Mouse (Mus musculus) embryo, embryonic 9.5 days (tissue): ENCODE results near the gene Gdf11.

Experiments used
- DNase-seq: peaks from one replicate; pipeline ENCODE4 v3.0.0-alpha.2; 2017; ENCODE audit errors: extremely low spot score

The Gdf11 gene

GRCm38 (mm10) chr10:128892246-128892645, 728 bp upstream of the Gdf11 start:
- no peak for DNase-seq

GRCm38 (mm10) chr10:128890383-128891295, 879 bp downstream of the Gdf11 start:
- DNase-seq, result peak; percentile 48

DNA sequence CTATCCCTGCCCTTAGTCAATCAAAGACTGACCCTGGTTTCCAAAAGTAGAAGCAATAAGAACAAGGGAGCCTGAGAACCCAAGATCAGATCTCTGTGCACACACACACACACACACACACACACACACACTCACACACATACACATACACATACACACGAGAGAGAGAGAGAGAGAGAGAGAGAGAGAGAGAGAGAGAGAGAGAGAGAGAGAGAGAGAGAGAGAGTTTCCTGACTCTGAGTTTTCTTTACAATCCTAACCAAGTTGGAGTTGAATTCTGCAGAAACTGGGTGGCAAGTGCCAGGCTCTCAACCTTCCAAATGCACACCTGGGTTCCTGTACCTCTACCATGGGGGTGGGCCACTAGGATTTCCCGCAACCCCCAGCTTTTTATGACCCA, 1.7 kb downstream of the Gdf11 start:
- no peak for DNase-seq

GRCm38 (mm10) chr10:128888941-128889827, 2.3 kb downstream of the Gdf11 start:
- DNase-seq, result peak; percentile 86

DNA sequence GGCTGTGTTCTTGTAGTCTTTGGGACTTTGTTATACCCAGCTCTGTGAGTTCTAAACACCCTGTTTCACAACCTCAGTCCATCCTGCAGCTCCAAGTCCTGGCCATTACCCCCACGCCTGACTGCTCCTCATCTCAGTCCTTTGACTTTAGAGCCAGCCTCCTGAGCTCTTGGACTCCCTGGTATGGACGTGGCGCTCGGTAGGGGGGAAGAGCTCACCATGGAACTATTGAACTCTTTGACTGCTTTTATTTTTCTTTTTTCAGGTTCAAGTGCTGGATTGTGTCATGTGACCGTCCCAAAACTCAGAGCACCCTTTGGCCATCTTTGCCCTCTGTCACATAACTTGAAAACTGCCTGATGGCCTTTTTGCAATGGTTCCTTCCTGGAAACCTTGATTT, 9.5 kb downstream of the Gdf11 start:
- DNase-seq, result no peak

GRCm38 (mm10) chr10:128878811-128879210, 12.7 kb downstream of the Gdf11 start:
- DNase-seq, result no peak

- no peak for DNase-seq
These were observed 13.2 kb downstream of the Gdf11 start for GRCm38 (mm10) chr10:128878291-128878690.

DNA sequence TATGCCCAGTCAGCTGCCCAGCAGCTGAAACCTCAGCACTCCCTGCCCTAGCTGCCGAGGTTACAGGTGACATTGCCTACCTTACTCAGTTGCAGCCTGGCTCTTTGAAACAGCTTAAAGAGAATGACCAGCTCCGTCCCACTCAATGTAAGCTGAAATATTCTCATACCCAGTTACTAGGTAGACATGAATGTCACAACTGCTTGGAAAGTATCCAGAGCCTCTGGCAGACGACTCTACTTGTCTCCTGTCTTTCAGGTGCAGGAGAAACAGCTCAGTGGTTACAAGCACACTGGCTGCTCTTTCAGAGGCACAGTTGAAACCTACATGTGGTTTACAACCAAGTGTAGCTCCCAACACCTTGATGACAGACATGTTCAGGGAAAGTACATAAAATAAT, 21.2 kb downstream of the Gdf11 start:
- DNase-seq, result no peak

DNA sequence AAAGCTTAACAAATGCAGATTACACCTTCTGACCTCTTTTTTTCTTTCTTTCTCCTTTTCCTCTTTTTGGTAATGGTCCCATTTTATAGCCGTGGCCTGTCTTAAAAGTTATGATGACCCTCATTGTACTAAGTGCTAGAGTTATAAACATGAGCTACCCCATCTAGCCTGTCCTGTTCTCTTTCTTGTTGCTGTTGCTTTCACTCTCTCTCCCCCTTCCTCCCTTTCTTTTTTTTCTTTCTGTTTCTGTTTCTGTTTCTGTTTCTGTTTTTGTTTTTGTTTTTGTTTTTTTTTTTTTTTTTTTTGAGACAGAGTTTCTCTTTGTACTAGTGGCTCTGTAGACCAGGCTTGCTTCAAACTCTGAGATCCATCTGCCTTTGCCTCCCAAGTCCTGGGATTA, 25.0 kb downstream of the Gdf11 start:
- no peak for DNase-seq

DNA sequence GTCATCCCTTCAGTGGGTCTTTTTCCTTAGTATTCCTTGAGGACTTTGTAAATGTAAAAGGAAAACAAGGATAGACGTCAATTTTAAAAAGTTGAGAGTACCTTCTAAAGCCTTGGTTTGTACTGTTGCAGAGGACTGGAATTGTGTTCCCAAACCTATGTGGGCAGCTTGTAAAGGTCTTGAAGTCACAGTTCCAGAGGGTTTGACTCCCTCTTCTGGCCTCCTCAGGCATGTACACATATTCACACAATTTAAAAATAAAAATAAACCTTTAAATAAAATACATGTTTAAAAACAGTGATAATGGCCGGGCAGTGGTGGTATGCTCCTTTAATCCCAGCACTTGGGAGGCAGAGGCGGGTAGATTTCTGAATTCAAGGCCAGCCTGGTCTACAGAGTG, 25.5 kb downstream of the Gdf11 start:
- no peak for DNase-seq

DNA sequence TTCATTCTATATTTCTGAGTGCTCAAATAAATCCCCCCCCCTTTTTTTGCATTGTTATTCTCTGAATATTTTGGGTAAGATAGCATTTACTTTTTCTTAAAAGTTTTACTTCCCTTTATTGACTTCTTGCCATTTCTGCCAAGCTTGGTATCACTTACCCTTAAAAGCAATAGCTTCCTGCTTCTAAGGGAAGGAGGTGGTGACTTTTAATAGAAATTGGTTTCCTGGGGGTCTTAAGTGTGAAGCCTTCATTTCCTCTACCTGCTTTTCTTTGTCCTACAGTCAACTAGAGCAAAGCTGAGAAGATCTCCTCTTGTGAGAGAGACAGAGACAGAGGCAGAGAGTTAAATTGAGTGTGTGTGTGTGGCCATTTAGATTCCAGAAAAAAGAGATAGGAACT, 30.3 kb downstream of the Gdf11 start:
- no peak for DNase-seq

- DNase-seq, result no peak
These were observed 41.2 kb downstream of the Gdf11 start for GRCm38 (mm10) chr10:128850339-128850738.

DNA sequence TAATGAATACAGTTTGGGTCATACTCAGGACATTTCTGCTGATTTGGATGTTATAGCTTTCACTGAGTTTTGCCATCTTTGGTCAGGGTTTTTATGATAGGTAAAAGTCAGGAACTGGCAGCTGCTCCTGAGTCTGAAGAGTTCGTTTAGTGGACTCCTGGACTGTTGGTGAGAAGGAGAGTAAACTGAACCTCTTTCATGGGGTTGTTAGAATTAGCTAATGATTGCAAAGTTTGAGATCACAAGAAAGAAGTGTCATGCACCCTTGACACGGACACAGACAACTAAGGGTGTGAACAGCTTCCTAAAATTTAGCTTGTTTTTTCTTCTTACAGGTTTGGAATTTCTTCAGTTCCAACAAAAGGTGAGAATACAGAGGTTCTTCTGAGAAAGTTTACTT, 43.1 kb downstream of the Gdf11 start:
- no peak for DNase-seq

GRCm38 (mm10) chr10:128846664-128847063, 44.9 kb downstream of the Gdf11 start:
- no peak for DNase-seq

- no peak for DNase-seq
These were observed 46.0 kb downstream of the Gdf11 start for GRCm38 (mm10) chr10:128845516-128845915.

DNA sequence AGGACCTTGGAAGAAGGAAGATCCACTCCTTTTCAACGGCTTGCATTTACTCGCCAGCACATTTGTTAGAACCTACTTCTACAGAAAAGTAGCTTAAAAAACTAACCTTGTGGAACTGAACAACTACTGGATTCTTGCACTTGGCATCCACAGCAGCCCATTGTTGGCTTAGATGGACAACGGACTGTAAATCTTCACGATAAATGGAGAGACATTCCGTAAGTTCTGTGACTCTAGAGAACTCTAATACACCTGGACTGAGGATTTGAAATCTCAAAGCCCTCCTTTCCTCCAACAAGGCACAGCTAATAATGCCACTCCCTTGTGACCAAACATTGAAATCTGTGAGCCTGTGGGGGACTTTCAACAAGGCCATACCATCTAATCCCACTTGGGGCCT, 48.3 kb downstream of the Gdf11 start:
- DNase-seq, result no peak

DNA sequence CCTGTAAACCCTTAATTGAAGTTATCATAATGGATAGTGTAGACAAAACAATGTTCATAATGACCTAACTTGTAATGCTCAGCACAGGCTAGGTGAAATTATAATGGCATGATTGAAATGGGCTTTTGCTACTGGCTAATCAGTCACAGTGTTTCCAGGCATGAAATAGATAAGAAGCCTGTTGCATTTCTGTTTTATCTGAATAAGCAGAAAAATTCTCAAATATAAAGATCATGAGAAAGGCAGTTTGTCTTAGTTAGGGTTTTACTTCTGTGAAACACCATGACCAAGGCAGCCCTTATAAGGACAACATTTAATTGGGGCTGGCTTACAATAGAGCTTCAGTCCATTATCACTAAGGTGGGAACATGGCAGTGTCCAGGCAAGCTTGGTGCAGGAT, 50.9 kb downstream of the Gdf11 start:
- DNase-seq, result no peak

DNA sequence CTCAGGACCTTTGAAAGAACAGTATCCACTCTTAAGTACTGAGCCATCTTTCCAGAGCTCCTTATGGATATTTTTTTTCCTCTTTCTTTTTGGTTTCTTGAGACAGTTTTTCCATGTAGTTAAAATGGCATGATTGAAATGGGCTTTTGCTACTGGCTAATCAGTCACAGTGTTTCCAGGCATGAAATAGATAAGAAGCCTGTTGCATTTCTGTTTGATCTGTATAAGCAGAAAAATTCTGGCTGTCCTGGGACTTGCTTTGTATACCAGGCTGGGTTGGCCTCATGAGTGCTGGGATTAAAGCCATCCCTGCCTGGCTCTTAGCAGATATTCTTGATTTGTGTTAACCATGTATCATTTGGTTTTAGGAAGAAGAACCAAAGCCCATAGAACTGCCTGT, 52.1 kb downstream of the Gdf11 start:
- no peak for DNase-seq

DNA sequence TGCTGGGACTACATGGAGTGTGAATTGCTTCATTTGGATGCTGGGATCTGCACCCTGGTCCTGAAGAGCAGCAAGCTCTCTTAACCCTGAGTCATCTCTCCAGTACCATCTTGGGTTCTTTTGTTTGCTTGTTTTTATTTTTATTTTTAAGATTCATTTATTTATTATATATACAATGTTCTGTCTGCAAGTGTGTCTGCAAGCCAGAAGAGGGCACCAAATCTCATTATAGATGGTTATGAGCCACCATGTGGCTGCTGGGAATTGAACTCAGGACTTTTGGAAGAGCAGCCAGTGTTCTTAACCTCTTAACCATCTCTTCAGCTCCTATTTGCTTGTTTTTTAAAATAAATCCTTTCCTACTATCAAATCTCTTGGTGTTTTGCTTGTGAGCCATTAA, 54.1 kb downstream of the Gdf11 start:
- no peak for DNase-seq
